Mouse (Mus musculus) large intestine, adult 2 months (tissue): ENCODE data around the gene Gm8237. TPM values are rescaled to one million over a fixed set of nuclear protein-coding genes. Genes with fewer than 3 reads are reported as not detected.
"Not testable (repeated sequence)": the region's sequence is repeated elsewhere in the genome, so short reads cannot be mapped to it uniquely, and the experiment has no call there.

Source experiments
- DNase-seq: peaks from one replicate; pipeline ENCODE4 v3.0.0-alpha.2; 2012; ENCODE audit warnings: low read depth, low spot score
- WGBS: fragments of 180-500 bp; shearing (Covaris S2); methylation state at CpG from one replicate; pipeline ENCODE4 v1.1.7; 2018; 5-methylcytosine and 5-hydroxymethylcytosine counted together
- polyA plus RNA-seq: library from polyadenylated mRNA; depleted of rRNA; stranded (reverse); fragments of >200 nt; gene quantifications from 2 replicates; pipeline ENCODE4 v1.2.3, GENCODE M21; 2012; rRNA removed

Gene Gm8237
- polyA plus RNA-seq = 0.08 TPM in 1 of 2 replicates, not detected in the other

GRCm38 (mm10) chr14:5880241-5880640 lies at the start of gene Gm8237:
Gm8237 (minus strand) TSS chr14:5880382.
- 5% methylated on average over 13 of the region's 22 CpGs for WGBS
- not testable (repeated sequence) for DNase-seq

- WGBS = 50% methylated on average over 7 of the region's 7 CpGs
- not testable (repeated sequence) for DNase-seq
Observed at GRCm38 (mm10) chr14:5923276-5923675, 43.1 kb upstream of the Gm8237 start.

GRCm38 (mm10) chr14:5918330-5918942 lies 38.3 kb upstream of the Gm8237 start:
- DNase-seq = not testable (repeated sequence)
- WGBS = 80% methylated on average over 4 of the region's 4 CpGs

- 84% methylated on average over 2 of the region's 2 CpGs for WGBS
- not testable (repeated sequence) for DNase-seq
Observed at GRCm38 (mm10) chr14:5913701-5914100, 33.5 kb upstream of the Gm8237 start.

GRCm38 (mm10) chr14:5879791-5880190 lies 391 bp downstream of the Gm8237 start:
- 2% methylated on average over 27 of the region's 28 CpGs for WGBS
- DNase-seq = not testable (repeated sequence)

- 11% methylated on average over 7 of the region's 11 CpGs for WGBS
- not testable (repeated sequence) for DNase-seq
Observed at GRCm38 (mm10) chr14:5879136-5879535, 1.0 kb downstream of the Gm8237 start.

- WGBS = 75% methylated on average over 3 of the region's 3 CpGs
- DNase-seq = not testable (repeated sequence)
Observed at GRCm38 (mm10) chr14:5855911-5856310, 24.3 kb downstream of the Gm8237 start.

GRCm38 (mm10) chr14:5830229-5830628 lies 50.0 kb downstream of the Gm8237 start, which contains the start of gene Gm3424:
Gm3424 (minus strand) TSS chr14:5830329.
- not testable (repeated sequence) for DNase-seq
- no CpG with 5 or more reads among the region's 3 CpGs for WGBS

- no CpG with 5 or more reads among the region's 47 CpGs for WGBS
- not testable (repeated sequence) for DNase-seq
Observed at GRCm38 (mm10) chr14:5812699-5813356, 67.4 kb downstream of the Gm8237 start.

Other genes with a start within 250 kb of the Gm8237 start
- gene Gm8265, start 247.4 kb downstream of the Gm8237 start, polyA plus RNA-seq = not detected in 2 replicates
- not detected in 2 replicates for gene Gm9603, start 192.9 kb downstream of the Gm8237 start, polyA plus RNA-seq
- gene Gm3373, start 138.8 kb downstream of the Gm8237 start, polyA plus RNA-seq = 0.67 TPM in 1 of 2 replicates, not detected in the other
- gene Gm3383, start 72.4 kb downstream of the Gm8237 start, polyA plus RNA-seq = 0.06 and 0.15 TPM in 2 replicates
- gene Gm3424, start 50.1 kb downstream of the Gm8237 start, polyA plus RNA-seq = not detected in 2 replicates
- 0.06 and 0.08 TPM in 2 replicates for gene Gm3248, start 81.4 kb upstream of the Gm8237 start, polyA plus RNA-seq
- gene Gm3453, start 98.8 kb upstream of the Gm8237 start, polyA plus RNA-seq = not detected in 2 replicates
- not detected in 2 replicates for gene Gm6337, start 177.9 kb upstream of the Gm8237 start, polyA plus RNA-seq
- not detected in 2 replicates for gene Gm8206, start 213.6 kb upstream of the Gm8237 start, polyA plus RNA-seq
- 0.08 and 0.26 TPM in 2 replicates for gene Gm3468, start 228.3 kb upstream of the Gm8237 start, polyA plus RNA-seq
- not detected in 2 replicates for gene Gm3476, start 245.4 kb upstream of the Gm8237 start, polyA plus RNA-seq